Mouse (Mus musculus) lung, embryonic 16.5 days (tissue): ENCODE measurements around the gene Rpl7a. TPM values are rescaled to one million over a fixed set of nuclear protein-coding genes. Genes with fewer than 3 reads are reported as not detected.

ENCODE experiments used
- polyA plus RNA-seq: library from polyadenylated mRNA; unstranded; fragments of >200 nt; fragmentation: Nextera tagmentation; extraction: Ambion mirVana; gene quantifications from 2 replicates; pipeline ENCODE4 v1.2.1, GENCODE M21; 2015

The Rpl7a gene
- polyA plus RNA-seq, 1 experiment from 2014 or later = 617 TPM

Other genes with a start within 250 kb of the Rpl7a start
- gene Lcn4, start 239.5 kb upstream of the Rpl7a start, polyA plus RNA-seq = not detected in 2 replicates
- gene Abo, start 45.8 kb upstream of the Rpl7a start, polyA plus RNA-seq = not detected in 2 replicates
- gene Surf6, start 7.9 kb upstream of the Rpl7a start, polyA plus RNA-seq = 22.6 and 25.3 TPM in 2 replicates
- gene Med22, start 87 bp upstream of the Rpl7a start, polyA plus RNA-seq = 48.5 and 49.1 TPM in 2 replicates
- gene Surf2, start 5.6 kb downstream of the Rpl7a start, polyA plus RNA-seq = 33.0 and 34.6 TPM in 2 replicates
- 51.9 and 57.3 TPM in 2 replicates for gene Surf1, start 5.8 kb downstream of the Rpl7a start, polyA plus RNA-seq
- gene Surf4, start 23.2 kb downstream of the Rpl7a start, polyA plus RNA-seq = 209 and 215 TPM in 2 replicates
- 0.06 and 0.19 TPM in 2 replicates for gene Stkld1, start 23.3 kb downstream of the Rpl7a start, polyA plus RNA-seq
- gene Rexo4, start 53.6 kb downstream of the Rpl7a start, polyA plus RNA-seq = 41.5 and 44.0 TPM in 2 replicates
- gene Adamts13, start 62.7 kb downstream of the Rpl7a start, polyA plus RNA-seq = 0.08 and 0.20 TPM in 2 replicates
- 52.3 and 57.1 TPM in 2 replicates for gene Cacfd1, start 99.2 kb downstream of the Rpl7a start, polyA plus RNA-seq
- gene Slc2a6, start 117.2 kb downstream of the Rpl7a start, polyA plus RNA-seq = 0.63 and 0.85 TPM in 2 replicates
- 1.6 and 3.4 TPM in 2 replicates for gene Mymk, start 161.4 kb downstream of the Rpl7a start, polyA plus RNA-seq
- gene Adamtsl2, start 168.6 kb downstream of the Rpl7a start, polyA plus RNA-seq = 27.9 and 28.4 TPM in 2 replicates
- gene Fam163b, start 231.7 kb downstream of the Rpl7a start, polyA plus RNA-seq = 0.54 and 0.64 TPM in 2 replicates